Mouse (Mus musculus): ENCODE measurements around the gene Zfp78. TPM values are rescaled to one million over a fixed set of nuclear protein-coding genes. Genes with fewer than 3 reads are reported as not detected.
"Not testable (repeated sequence)": the region's sequence is repeated elsewhere in the genome, so short reads cannot be mapped to it uniquely, and the experiment has no call there.

The Zfp78 gene
- 1 to 10 TPM; 4.6 to 5.5 TPM for total RNA-seq (2021)

DNA sequence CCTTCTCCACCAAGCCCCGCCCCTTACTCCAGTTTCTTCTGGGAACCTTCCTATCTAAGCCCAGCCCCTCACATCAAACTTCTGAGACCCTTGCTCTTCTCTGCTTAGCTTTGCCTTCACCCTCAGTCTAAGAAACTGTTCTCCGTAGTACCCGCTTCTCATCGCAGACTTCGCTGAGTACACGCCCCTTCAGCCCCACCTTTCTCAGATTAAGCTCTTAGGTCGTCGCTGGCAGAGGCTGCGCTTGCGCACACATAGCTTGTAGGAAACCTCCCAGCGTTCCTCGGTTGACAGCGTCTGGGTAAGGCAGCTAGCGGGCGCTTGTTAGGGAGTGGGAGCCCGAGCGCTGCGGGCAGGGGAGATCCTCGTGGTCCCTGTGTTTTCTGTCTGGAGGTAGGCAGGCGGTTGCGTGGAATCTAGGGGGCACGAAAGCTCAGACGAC is at the start of gene Zfp78:
Gene Zfp78 (plus strand): TSS at position 234 of the 442 bp plus-strand sequence.
- peak; percentile 80 to 90 for DNase-seq (ENCODE audit: extremely low spot score in 1 of 2, low spot score in 2 of 2)
- intact Hi-C loops (cut with DNase I), result loop anchor here (5.0 kb wide), 1 partner anchor 574 kb away; no protein-coding TSS in a partner anchor

DNA sequence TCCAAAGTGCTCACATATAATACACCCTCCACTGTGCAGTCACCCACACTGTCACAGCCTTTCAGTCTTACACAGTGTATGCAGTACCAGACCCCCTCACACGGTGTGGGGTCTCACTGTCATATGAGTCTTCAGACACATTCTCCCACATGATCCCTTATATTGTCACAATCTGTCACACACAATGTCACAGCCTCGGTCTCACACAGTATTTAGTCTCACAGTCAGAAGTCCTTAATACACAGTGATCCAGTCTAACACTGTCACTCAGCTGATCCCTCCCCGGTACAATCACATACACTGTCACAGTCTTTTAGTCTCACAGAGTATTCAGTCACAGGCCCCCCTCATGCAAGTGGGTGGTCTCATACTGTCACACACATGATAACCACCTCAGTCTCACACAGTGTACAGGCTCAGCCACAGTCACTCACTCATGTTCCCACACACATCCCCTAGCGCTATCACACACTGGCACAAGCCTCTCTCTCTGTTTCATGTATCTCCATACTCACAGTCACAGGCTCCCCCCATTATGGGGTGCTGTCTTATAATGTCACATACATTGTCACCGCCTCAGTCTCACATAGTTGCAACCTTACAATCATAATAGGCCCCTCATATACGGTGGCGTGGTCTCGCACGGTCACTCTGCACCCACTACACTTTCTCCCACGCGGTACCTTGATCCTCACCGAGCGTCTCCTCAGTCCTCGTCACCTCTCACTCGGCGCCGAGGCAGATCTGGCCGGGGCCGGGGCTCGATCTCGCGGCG is 32.4 kb upstream of the Zfp78 start:
- peak in 1 of 2 experiments; percentile 36 for DNase-seq (ENCODE audit: extremely low spot score in 1 of 2, low spot score in 2 of 2)
- intact Hi-C loops (cut with DNase I), result no loop called here

DNA sequence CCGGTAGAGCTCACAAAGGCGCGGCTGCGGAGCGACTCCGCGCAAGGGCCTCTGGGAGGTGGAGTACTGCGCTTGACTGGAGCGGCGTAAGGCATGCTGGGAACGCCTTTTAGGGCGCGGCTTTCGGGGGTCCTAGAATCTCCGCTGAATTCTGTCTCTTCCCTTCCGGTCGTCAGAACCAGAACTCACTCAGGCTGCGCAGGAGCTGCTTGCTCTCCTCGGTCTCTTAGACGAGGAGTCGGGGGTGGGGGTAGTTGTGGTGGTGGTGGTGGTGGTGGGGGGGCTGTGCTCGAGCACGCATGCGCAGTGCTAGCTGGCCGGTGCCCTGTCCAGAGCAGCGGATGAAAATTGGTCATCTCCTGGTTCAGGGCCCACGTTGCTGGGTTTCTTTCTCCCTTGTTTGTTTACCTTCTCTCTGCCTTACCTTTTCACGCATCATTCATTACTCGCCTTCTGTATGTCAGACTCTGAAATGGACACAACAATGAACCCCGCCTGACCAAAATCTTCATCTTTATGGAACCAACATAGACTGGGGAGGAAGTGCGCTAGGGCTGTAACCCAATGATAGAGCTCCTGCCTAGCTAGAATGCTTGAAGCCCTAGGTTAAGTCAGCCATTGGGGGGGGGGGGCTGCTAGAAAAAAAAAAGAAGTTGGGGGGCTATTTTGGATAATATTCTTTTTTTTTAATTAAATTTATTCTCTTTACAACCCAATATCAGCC is 31.7 kb upstream of the Zfp78 start, which contains the start of gene Zfp583:
Gene Zfp583 (minus strand): TSS at position 53 of the 724 bp plus-strand sequence.
- peak; percentile 78 to 94 for DNase-seq (ENCODE audit: extremely low spot score in 1 of 2, low spot score in 2 of 2)
- intact Hi-C loops (cut with DNase I), result no loop called here

DNA sequence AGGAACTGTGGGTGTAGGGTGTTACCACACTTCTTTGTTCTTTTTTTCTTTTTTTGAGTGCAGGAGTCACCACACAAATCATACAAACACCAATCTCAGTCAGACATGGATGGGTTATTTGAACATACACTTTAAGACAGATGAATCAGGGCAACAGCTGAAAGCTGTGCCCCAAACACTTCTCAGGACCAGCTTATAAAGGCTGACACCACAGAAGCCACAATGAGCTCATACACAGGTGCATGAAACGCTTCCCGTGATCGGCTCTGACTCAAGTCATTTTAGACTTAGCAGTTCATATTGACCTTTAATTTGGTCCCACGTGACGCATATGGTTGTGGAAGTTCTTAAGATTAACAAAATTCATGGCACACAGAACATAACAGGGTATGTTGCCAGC is 23.2 kb upstream of the Zfp78 start:
- DNase-seq (ENCODE audit: extremely low spot score in 1 of 2, low spot score in 2 of 2), result no peak
- intact Hi-C loops (cut with DNase I), result no loop called here

DNA sequence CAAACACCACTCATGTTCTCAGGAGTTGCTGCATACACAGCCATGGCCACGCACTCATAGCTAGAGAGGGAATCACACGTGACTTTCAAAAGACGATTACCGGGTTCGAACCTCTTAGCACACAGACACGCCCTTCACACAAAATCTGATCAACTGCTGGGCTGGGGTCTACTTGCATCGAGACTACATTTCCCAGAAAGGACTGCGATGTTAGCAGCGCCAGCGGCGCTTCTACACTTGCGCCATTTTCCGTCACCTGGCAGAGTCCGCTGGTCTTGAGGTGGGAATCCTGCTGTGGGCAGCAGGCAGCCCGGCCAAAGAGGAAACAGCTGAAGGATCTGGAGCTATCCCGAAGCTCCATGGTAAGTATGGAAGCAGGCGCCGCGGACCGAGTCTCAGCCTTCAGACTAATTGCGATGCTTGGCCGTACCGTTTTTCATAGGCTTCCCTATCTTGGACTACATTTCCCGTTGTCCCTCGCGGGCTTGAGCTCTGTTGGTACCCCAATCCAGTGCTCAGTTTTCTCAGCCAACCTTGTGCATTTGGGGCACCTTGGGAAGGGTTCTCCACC is 19.5 kb upstream of the Zfp78 start, which contains the start of gene Gm3854:
Gene Gm3854 (plus strand): TSS at position 259 of the 571 bp plus-strand sequence.
- DNase-seq (ENCODE audit: extremely low spot score in 1 of 2, low spot score in 2 of 2), result peak; percentile 73 to 75
- intact Hi-C loops (cut with DNase I), result no loop called here

DNA sequence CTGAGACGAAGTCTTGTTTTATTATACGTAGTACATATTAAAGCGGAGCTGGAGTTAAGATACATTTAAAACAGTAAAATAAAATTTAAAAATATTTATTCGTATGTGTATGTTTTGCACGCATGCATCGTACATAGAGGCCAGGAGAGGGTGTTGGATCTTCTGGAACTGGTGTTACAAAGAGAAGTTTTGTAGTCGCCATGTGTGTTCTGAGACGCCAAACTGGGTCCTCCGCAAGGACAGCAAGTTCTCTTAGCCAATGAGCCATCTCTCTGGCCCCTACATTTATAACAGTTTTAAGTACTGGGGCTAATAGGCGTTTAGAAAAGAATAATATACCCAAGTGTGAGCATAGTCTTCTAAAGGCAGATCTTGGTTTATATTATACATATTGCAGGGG is 19.0 kb upstream of the Zfp78 start:
- DNase-seq (ENCODE audit: extremely low spot score in 1 of 2, low spot score in 2 of 2), result no peak
- intact Hi-C loops (cut with DNase I), result no loop called here

DNA sequence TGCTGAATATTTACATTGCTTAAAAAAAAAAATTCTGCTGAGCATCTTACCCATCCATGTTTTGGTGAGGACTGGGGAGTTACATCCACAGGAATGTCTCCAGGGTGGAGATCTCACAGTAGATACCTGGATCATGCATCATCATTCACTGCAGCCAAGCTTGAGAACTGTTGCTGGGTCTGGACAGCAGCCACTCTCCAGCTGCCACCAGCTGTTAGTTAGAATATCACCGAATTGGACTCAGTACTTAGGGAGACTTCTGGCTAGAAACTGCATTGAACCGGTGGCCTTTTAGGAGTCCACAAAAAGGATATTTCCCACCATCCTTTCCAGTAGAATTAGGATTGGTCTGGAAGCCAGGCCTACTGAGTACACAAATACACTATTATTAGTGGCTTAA is 5.0 kb upstream of the Zfp78 start:
- intact Hi-C loops (cut with DNase I), result loop anchor here (5.0 to 10.0 kb wide), 3 partner anchors 51 to 347 kb away; no protein-coding TSS in a partner anchor

DNA sequence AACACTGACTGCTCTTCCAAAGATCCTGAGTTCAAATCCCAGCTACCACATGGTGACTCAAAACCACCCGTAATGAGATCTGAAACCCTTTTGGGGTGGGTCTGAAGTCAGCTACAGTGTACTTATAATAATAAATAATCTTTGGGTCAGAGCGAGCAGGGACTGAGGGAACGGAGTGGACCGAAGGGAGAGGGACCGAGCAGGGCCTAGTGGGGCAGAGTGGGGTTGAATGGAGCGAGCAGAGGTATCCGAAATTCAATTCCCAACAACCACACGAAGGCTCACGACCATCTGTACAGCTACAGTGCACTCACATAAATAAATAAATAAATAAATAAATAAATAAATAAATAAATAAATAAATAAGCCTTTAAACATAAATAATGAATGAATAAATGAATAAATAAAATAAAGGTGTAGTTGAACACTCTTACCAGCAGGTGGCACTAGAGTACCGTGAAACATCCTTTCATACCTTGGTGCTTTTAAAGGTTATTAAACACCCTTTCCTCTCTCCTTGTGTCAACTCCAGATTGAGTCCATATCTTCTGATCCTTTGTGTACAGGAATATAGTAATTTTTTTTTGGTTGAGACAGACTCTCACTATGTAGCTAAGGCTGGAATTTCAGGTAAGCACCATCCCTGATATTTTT is 4.0 kb upstream of the Zfp78 start:
- peak; percentile 26 to 34 for DNase-seq (ENCODE audit: extremely low spot score in 1 of 2, low spot score in 2 of 2)
- intact Hi-C loops (cut with DNase I), result loop anchor here (5.0 to 10.0 kb wide), 3 partner anchors 52 to 346 kb away; no protein-coding TSS in a partner anchor

More for the DNA sequence above, 5.0 kb upstream of the Zfp78 start:
- DNase-seq (ENCODE audit: extremely low spot score in 1 of 2, low spot score in 2 of 2), result no peak

DNA sequence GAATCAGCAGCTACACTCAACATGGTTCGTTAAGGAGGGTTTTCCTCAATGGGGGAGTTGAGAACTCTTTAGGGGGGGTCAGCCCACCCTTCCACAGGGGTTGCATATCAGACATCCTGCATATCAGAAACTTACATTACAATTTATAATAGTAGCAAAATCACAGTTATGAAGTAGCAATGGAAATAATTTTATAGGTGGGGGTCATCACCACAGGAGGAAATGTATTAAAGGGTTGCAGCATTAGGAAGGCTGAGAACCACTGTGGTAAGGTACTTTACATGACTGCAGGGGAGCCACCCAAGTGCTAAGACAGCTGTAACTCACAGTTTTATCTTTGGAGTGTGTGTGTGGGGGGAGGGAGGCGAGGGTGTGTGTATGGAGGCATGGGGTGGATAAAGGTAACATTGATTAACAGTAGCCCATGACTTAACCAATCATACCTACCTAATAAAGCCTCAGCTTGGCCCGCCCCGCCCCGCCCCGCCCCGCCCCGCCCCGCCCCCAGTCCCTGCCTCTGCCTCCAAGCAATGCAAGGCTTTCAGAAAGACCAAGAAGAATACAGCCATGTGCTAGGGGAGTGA is 2.5 kb upstream of the Zfp78 start:
- intact Hi-C loops (cut with DNase I), result loop anchor here (5.0 kb wide), 1 partner anchor 577 kb away; no protein-coding TSS in a partner anchor
- no peak for DNase-seq (ENCODE audit: extremely low spot score in 1 of 2, low spot score in 2 of 2)

DNA sequence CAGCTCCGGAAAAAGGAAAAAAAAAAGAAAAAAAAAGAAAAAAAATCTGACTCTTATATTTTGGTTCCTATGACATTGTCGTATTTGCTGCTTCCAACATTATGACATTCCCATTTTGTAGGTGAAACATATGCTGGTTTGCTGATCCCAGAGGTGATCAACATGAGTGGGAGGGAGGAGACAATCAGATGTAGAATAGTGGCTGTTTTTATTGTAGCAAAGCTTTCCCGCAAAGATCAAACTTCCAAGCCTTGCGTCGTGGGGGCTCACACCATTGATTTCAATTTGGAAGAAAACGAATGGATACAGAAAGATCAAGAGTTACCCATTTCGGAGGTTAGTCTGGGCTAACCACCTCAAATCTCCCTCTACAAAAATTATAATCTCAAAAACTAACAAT is 1.3 kb upstream of the Zfp78 start:
- DNase-seq (ENCODE audit: extremely low spot score in 1 of 2, low spot score in 2 of 2), result no peak
- intact Hi-C loops (cut with DNase I), result loop anchor here (5.0 kb wide), 1 partner anchor 576 kb away; no protein-coding TSS in a partner anchor

DNA sequence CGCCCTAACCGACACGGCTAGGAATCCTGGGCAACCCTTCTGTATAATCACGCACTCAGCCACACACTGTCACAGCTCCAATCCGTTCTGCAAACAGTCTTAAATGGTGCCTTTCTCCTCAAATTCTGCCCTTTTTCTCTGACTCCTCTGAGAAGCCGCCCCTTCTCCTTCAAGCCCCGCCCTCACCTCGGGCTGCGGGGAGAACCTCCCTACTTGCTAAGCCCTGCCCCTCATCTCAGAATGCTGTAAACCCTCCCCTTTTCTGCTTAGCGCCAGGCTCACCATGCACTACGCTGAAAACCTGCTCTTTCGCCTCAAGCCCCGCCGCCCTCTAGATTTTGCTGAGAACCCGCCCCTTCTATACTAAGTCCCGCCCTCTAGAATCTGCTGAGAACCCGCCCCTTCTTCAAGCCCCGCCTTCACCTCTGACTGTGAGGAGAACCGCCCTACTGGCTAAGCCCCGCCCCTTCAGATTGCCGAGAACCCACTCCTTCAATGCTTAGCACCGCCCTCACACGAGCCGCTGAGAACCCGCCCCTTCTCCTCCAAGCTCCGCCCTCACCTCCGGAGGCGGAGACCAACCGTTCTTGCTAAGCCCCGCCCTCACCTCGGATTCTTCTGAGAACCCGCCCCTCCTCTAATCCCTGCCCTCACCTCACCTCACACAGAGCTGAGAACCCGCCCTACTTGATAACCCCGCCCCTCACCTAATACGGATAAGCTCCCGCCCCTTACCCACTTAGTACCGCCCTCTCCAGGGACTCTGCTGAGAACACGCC is 623 bp upstream of the Zfp78 start:
- DNase-seq (ENCODE audit: extremely low spot score in 1 of 2, low spot score in 2 of 2), result peak; percentile 98 to 99
- intact Hi-C loops (cut with DNase I), result loop anchor here (5.0 kb wide), 1 partner anchor 575 kb away; no protein-coding TSS in a partner anchor

DNA sequence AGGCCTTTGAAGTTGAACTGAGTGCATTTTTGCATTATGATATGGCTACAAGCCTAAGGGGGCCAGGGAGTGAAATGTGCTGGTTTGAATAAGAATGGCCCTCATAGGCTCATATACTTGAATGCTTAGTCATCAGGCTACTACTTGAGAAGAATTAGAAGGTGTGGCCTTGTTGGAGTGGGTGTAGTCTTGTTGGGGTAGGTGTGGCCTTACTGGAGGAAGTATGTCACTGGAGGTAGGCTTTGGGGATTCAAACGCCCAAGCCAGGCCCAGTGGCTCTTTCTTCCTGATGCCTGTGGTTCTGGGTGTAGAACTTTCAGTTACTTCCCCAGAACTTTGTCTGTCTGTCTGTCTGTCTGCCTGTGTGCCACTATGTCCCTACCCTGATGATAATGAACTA is 1.7 kb downstream of the Zfp78 start:
- no peak for DNase-seq (ENCODE audit: extremely low spot score in 1 of 2, low spot score in 2 of 2)
- intact Hi-C loops (cut with DNase I), result loop anchor here (5.0 kb wide), 1 partner anchor 573 kb away; no protein-coding TSS in a partner anchor

DNA sequence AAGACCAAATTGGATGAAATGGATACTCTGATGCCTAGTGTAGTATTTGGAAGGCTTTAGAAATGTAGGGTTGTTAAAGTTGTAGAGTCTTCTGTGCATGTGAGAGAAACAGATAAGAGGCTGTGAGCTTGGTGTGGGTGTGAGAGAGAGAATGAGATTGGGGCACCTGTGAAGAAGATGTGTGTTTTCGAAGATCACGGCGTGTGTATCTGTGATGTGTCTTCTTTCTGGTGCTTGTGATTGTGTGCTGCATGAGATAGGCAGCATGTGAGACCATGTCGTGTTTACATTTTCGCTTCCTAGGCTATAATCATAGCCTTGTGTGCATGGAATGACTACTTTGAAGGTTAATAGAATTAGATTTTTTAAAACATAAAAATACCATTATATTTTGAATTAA is 4.1 kb downstream of the Zfp78 start:
- DNase-seq (ENCODE audit: extremely low spot score in 1 of 2, low spot score in 2 of 2), result no peak
- intact Hi-C loops (cut with DNase I), result no loop called here

DNA sequence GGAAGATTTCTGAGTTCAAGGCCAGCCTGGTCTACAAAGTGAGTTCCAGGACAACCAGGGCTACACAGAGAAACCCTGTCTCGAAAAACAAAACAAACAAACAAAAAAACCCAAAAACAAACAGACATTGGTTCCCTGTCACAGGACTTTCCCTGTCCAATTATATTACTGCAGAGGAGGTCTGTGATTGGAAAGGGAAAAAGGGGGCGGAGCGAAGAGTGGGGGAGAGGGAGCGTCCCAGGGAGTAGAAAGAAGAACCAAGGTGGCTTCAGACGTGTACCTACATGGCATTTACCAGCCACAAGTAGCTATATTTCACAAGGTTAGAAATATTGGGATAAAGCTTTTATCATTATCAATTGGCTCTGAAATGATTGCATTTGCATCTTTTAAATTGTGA is 5.1 kb downstream of the Zfp78 start:
- DNase-seq (ENCODE audit: extremely low spot score in 1 of 2, low spot score in 2 of 2); intact Hi-C loops (cut with DNase I): not testable (repeated sequence)

DNA sequence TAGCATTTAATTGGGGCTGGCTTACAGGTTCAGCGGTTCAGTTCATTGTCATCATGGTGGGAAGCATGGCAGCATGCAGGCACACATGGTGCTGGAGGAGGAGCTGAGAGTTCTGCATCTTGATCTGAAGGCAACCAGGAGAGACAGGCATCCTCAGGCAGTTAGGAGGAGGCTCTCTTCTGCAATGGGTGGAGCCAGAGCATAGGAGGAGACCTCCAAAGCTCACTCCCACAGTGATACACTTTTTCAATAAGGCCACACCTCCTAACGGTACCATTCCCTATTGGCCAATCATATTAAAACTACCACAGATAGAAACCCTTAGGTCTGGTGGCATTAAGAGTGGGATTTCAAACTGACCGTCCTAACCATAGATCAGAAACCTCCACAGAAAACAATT is 6.4 kb downstream of the Zfp78 start:
- intact Hi-C loops (cut with DNase I), result no loop called here
- DNase-seq (ENCODE audit: extremely low spot score in 1 of 2, low spot score in 2 of 2), result no peak

DNA sequence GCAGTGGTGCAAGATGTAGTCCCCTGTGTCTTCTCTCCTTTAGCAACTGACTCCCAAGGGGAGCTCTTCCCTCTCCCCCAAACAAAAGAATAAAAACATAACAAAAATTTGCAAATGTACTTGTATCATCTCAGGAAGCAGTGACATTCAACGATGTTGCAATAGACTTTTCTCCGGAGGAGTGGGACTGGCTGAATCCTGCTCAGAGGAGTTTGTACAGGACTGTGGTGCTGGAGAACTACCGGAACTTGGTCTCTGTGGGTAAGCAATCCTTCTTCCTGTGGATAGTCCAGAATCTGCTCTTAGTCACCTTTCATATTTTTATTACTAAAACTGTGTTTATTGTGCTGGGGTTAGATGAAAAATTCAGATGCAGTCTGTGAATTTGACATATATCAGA is 9.9 kb downstream of the Zfp78 start:
- intact Hi-C loops (cut with DNase I), result no loop called here
- DNase-seq (ENCODE audit: extremely low spot score in 1 of 2, low spot score in 2 of 2), result no peak

DNA sequence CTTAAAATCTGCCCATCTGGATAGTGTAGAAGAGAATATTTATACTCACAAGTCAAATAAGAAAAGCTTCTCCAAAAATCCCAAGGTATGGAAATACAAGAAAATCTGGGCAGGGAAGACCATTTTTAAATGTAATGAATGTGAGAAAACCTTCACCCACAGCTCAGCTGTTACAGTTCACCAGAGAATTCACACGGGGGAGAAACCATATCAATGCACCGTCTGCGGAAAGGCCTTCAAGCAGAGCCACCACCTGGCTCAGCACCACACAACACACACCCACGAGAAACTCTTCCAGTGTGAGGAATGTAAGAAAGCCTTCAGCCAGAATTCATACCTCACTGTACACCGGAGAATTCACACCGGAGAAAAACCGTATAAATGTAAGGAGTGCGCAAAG is 15.4 kb downstream of the Zfp78 start:
- peak in 1 of 2 experiments; percentile 24 for DNase-seq (ENCODE audit: extremely low spot score in 1 of 2, low spot score in 2 of 2)
- intact Hi-C loops (cut with DNase I), result no loop called here

DNA sequence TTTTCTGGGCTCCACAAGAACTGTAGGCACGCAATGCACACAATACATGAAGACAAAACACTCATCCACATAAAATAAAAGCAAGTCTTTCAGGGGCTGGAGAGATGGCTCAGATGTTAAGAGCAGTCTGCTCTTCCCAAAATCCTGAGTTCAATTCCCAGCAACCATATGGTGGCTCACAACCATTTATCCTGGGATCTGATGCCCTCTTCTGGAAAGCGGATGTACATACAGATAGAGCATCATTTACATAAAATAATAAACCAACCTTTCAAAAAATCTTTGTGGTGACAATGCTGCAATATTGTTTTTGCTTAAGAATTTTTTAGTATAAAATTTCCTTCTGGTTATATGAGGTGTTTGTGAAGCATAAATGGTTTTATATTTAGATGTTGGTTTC is 18.4 kb downstream of the Zfp78 start:
- no peak for DNase-seq (ENCODE audit: extremely low spot score in 1 of 2, low spot score in 2 of 2)
- intact Hi-C loops (cut with DNase I), result no loop called here

Measured in left cerebral cortex, postnatal 10 days (tissue).